Mouse (Mus musculus) heart, postnatal 0 days (tissue): ENCODE data around the gene Homer3.

Experiments
- CTCF ChIP-seq: IDR thresholded peaks from 2 replicates; pipeline ENCODE4 v1.5.1; 2016; ENCODE audit warnings: antibody characterized with exemption, control low read depth, low read depth
- EP300 ChIP-seq: IDR thresholded peaks from 2 replicates; pipeline ENCODE4 v1.6.1; 2016; ENCODE audit warnings: antibody characterized with exemption, low read depth

DNA sequence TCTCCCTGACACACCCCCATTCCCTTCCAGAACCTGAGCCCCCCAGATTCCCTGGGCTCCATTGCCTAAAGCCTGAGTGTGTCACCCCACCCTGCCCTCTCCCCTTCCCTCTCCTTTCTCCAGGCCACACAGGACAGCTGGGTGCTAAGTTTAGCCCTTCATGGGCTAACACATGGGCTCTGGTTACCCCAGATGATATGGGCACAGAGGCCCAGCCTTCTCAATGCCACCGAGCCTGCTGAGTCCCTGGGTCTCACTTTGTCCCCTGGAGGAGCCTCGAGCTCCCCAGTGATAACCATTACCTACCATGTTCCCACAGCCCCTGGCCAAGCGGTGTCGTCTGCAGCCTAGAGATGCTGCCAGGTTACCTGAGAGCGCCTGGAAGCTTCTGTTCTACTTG is 35.2 kb downstream of the Homer3 start:
- no peak for TF ChIP-seq CTCF
- TF ChIP-seq EP300 = no peak
